Comparison of ENCODE assay signal across 31 mouse cellular contexts in genomic region chr3:135614376-135614775, GRCm38 (mm10).
"Had no signal": no experiment of that assay in that cellular context is flagged by ENCODE, and none has a peak within 500 bp of the region (broad histone marks: within the 10 kb centered on the region; RNA-seq: fewer than 3 reads in every experiment).

No protein-coding gene starts in this region.

- H3K4me2 ChIP-seq: limb, embryonic 12.5 days; limb, embryonic 13.5 days; limb, embryonic 15.5 days; liver, embryonic 11.5 days; liver, embryonic 12.5 days; liver, embryonic 13.5 days; liver, embryonic 15.5 days; lung, embryonic 15.5 days; midbrain, embryonic 11.5 days; midbrain, embryonic 12.5 days; midbrain, embryonic 13.5 days; midbrain, embryonic 15.5 days; neural tube, embryonic 12.5 days had no signal

- ATAC-seq: liver, embryonic 12.5 days; liver, postnatal 0 days; lung, postnatal 0 days; midbrain, embryonic 13.5 days; midbrain, embryonic 15.5 days; midbrain, embryonic 16.5 days had no signal

- H3K4me3 ChIP-seq: left cerebral cortex, adult 2 months; limb, embryonic 10.5 days; limb, embryonic 12.5 days; limb, embryonic 13.5 days; limb, embryonic 15.5 days; liver, embryonic 12.5 days; liver, embryonic 13.5 days; liver, embryonic 15.5 days; lung, embryonic 15.5 days; midbrain, embryonic 10.5 days; midbrain, embryonic 12.5 days; midbrain, embryonic 13.5 days; midbrain, embryonic 15.5 days; myocyte; neural tube, embryonic 12.5 days had no signal

- H3K4me1 ChIP-seq: limb, embryonic 10.5 days; limb, embryonic 12.5 days; limb, embryonic 13.5 days; limb, embryonic 15.5 days; liver, embryonic 12.5 days; liver, embryonic 15.5 days; lung, embryonic 15.5 days; midbrain, embryonic 10.5 days; midbrain, embryonic 12.5 days; neural tube, embryonic 12.5 days had no signal

- H3K27ac ChIP-seq: left cerebral cortex, adult 2 months; limb, embryonic 10.5 days; limb, embryonic 12.5 days; limb, embryonic 13.5 days; limb, embryonic 15.5 days; liver, embryonic 12.5 days; liver, embryonic 13.5 days; liver, embryonic 14.5 days; liver, embryonic 15.5 days; lung, embryonic 15.5 days; macrophage; midbrain, embryonic 10.5 days; midbrain, embryonic 12.5 days; midbrain, embryonic 13.5 days; midbrain, embryonic 15.5 days; neural tube, embryonic 12.5 days had no signal

- H3K9me3 ChIP-seq: limb, embryonic 10.5 days; limb, embryonic 12.5 days; limb, embryonic 13.5 days; limb, embryonic 15.5 days; liver, embryonic 12.5 days; liver, embryonic 13.5 days; liver, embryonic 15.5 days; lung, embryonic 15.5 days; megakaryocyte, embryonic 14.5 days; midbrain, embryonic 10.5 days; midbrain, embryonic 12.5 days; midbrain, embryonic 13.5 days; midbrain, embryonic 15.5 days; neural tube, embryonic 12.5 days had no signal

- DNase-seq: left cerebral cortex, postnatal 4 days; liver; liver, embryonic 13.5 days; liver, postnatal 0 days; lung, adult 18-20 months; lung, adult 2 months; lung, postnatal 10 days; lung, postnatal 14 days; lung, postnatal 36 days; midbrain, embryonic 14.5 days had no signal

- H3K27me3 ChIP-seq: limb, embryonic 12.5 days; limb, embryonic 13.5 days; limb, embryonic 15.5 days; liver, embryonic 12.5 days; liver, embryonic 13.5 days; liver, embryonic 15.5 days; lung, embryonic 15.5 days; megakaryocyte, embryonic 14.5 days; midbrain, embryonic 12.5 days; midbrain, embryonic 13.5 days; midbrain, embryonic 15.5 days; neural tube, embryonic 12.5 days had no signal

- H3K9ac ChIP-seq: limb, embryonic 12.5 days; limb, embryonic 13.5 days; limb, embryonic 15.5 days; liver, embryonic 12.5 days; liver, embryonic 13.5 days; liver, embryonic 14.5 days; liver, embryonic 15.5 days; liver, postnatal 0 days; lung, embryonic 15.5 days; midbrain, embryonic 12.5 days; midbrain, embryonic 13.5 days; midbrain, embryonic 15.5 days; neural tube, embryonic 12.5 days had no signal
